Mouse (Mus musculus): ENCODE data around the gene Ifnar1. TPM values are rescaled to one million over a fixed set of nuclear protein-coding genes. Genes with fewer than 3 reads are reported as not detected.
"Not testable (repeated sequence)": the region's sequence is repeated elsewhere in the genome, so short reads cannot be mapped to it uniquely, and the experiment has no call there.

The Ifnar1 gene
- polyA plus RNA-seq (2015; fragmentation: Nextera tagmentation; extraction: Ambion mirVana): 39.4 and 39.5 TPM in 2 replicates

DNA sequence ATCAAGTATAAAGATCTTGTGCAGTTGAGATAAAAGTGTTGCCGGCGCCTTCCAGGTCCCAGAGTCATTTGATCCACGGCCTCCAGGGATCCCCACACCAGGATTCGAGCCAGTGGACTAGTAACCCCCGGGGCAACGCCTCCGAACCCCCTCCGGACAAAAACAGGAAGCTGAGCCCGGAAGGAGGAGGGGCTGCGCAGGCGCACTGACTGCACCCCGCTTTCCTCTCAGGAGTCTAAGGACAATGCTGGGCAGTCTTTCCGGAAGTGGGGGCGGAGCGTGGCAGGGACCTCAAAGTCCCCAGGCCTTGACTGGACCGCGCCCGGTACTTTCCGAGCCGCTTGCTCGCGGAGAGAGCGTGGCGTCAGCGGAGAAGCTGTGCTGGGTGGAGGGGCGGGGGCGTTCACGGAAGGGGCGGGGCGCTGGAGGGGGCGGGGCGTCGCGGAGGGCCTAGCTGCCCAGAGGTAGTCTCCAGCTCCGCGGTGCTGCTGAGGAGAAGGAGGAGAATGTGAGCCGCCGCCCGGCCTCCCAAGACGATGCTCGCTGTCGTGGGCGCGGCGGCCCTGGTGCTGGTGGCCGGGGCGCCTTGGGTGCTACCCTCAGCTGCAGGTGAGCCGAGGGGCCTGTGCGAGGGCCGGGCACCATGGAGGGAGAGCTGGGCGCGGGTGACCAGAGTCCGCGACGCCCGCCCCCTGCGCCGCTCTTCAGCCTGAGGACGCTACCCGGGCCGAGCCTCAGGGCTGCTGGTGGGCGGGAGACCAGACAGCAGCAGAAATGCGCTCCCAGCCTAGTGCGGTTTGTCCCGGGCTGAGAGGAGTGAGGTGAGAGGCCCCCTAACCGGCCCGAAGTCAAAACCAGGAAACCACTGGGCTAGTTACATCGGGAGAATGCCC, at the start of gene Ifnar1:
Gene Ifnar1 (plus strand): TSS at position 431 of the 893 bp plus-strand sequence.
- WGBS: under 1% methylated on average over 63 of the region's 68 CpGs
- H3K36me3 ChIP-seq (ENCODE audit: control insufficient read depth, insufficient read depth, low read length): 0 out of 2 replicates have a peak, but pooled peaks cover 2% of the 10 kb centered on the region
- H3K27ac ChIP-seq (ENCODE audit: low read length): peak within 1 kb of the TSS; percentile 99
- peak within 1 kb of the TSS; percentile 95 for H3K9ac ChIP-seq (ENCODE audit: low read depth, low read length)
- H3K4me3 ChIP-seq (ENCODE audit: low read length): peak within 1 kb of the TSS; percentile 97
- no peaks in the 10 kb centered on the region for H3K9me3 ChIP-seq (ENCODE audit: control insufficient read depth, low read length)
- no peaks in the 10 kb centered on the region for H3K27me3 ChIP-seq (replicated peaks; ENCODE audit: control insufficient read depth, insufficient read depth, low read length)
- H3K4me2 ChIP-seq (ENCODE audit: low read depth, low read length): peak within 1 kb of the TSS; percentile 77
- H3K4me1 ChIP-seq (ENCODE audit: control insufficient read depth, insufficient read depth, low read length): peaks cover 15% of the 10 kb centered on the region
- peak; percentile 100 for ATAC-seq

DNA sequence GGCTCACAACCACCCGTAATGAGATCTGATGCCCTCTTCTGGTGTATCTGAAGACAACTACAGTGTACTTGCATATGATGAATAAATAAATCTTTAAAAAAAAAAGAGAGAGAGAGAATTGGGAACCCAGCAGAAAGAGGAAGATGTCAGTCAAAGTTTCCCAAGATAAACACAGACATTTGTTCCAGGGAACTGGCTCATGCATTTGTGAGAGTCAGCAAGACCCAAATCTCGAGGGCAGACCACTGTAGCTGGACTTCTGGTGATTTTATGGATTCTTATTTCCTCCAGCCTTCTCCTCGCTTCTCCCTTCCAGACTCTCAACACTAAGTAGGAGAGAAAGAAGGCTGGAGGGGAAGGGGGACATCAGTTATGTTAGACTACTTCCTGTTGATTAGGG, 47.0 kb upstream of the Ifnar1 start:
- Histone ChIP-seq H3K36me3 (ENCODE audit: control insufficient read depth, insufficient read depth, low read length) (no peaks in the 10 kb centered on the region), H3K9ac (ENCODE audit: low read depth, low read length) (no peak overlapping the region), H3K9me3 (ENCODE audit: control insufficient read depth, low read length) (no peaks in the 10 kb centered on the region), H3K4me1 (ENCODE audit: control insufficient read depth, insufficient read depth, low read length) (no peaks in the 10 kb centered on the region), H3K27me3 (replicated peaks; ENCODE audit: control insufficient read depth, insufficient read depth, low read length) (no peaks in the 10 kb centered on the region), H3K4me3 (ENCODE audit: low read length) (no peak overlapping the region), H3K27ac (ENCODE audit: low read length) (no peak overlapping the region), H3K4me2 (ENCODE audit: low read depth, low read length) (no peak overlapping the region)
- WGBS: 80% methylated on average over 3 of the region's 3 CpGs
- no peak for ATAC-seq

DNA sequence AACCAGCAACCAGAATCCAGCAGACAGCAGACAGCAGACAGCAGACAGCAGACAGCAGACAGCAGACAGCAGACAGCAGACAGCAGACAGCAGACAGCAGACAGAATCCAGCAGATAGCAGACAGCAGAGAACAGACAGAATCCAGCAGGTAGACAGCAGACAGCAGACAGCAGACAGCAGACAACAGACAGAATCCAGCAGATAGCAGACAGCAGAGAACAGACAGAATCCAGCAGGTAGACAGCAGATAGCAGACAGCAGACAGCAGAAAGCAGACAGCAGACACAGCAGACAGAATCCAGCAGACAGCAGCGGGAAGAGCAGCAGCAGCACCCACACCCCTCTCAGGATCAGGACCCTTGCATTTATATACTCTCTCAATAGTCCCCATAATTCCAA, 46.4 kb upstream of the Ifnar1 start:
- H3K9me3 ChIP-seq (ENCODE audit: control insufficient read depth, low read length); H3K36me3 ChIP-seq (ENCODE audit: control insufficient read depth, insufficient read depth, low read length); H3K27ac ChIP-seq (ENCODE audit: low read length); ATAC-seq; H3K9ac ChIP-seq (ENCODE audit: low read depth, low read length); H3K4me3 ChIP-seq (ENCODE audit: low read length); H3K4me1 ChIP-seq (ENCODE audit: control insufficient read depth, insufficient read depth, low read length); H3K27me3 ChIP-seq (replicated peaks; ENCODE audit: control insufficient read depth, insufficient read depth, low read length); H3K4me2 ChIP-seq (ENCODE audit: low read depth, low read length): not testable (repeated sequence)
- 83% methylated on average over 1 of the region's 1 CpGs for WGBS

DNA sequence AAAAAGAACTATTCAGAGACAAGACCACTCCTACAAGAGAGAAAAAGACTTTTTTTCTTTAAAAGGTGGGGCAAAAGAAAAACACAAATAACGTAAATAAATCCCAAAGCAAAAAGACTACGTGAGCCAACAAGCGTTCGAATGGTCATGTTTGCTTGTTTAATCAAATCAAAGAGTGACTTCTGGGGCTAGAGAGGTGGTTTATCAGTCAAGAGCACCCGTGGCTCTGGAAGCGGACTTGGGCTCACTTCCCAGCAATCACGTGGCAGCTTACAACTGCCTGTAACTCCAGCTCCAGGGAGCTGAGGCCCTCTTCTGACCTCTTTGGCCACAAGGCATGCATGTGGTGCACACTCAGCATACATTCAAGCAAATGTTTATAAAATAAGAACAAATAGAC, 43.7 kb upstream of the Ifnar1 start:
- Histone ChIP-seq H3K9me3 (ENCODE audit: control insufficient read depth, low read length) (no peaks in the 10 kb centered on the region), H3K36me3 (ENCODE audit: control insufficient read depth, insufficient read depth, low read length) (no peaks in the 10 kb centered on the region), H3K27me3 (replicated peaks; ENCODE audit: control insufficient read depth, insufficient read depth, low read length) (no peaks in the 10 kb centered on the region), H3K9ac (ENCODE audit: low read depth, low read length) (no peak overlapping the region), H3K4me1 (ENCODE audit: control insufficient read depth, insufficient read depth, low read length) (no peaks in the 10 kb centered on the region), H3K4me3 (ENCODE audit: low read length) (no peak overlapping the region), H3K27ac (ENCODE audit: low read length) (peak overlapping the region; percentile 27; the same call in 1 of the 2 replicates), H3K4me2 (ENCODE audit: low read depth, low read length) (no peak overlapping the region)
- peak; percentile 93 for ATAC-seq
- WGBS: 32% methylated on average over 7 of the region's 7 CpGs

DNA sequence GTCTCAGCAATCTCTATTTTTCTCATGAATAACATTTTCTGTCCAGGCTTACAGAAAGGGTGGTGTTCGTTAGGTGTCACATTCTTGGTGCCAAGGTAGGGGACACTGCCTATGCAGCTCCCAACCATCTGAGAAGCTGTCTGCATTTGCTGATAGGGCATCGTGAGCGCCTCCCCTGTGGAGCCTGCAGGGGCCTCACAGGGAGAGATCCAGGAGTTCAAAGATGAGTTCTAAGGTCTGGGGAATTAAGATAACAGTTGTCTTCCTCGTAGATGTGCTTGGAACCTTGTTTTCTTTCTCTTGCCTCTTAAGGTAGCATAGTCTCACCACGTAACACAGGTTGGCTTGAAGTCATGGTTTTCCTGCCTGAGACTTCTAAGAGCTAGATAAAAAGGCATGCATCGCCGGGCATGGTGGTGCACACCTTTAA, 43.2 kb upstream of the Ifnar1 start:
- 72% methylated on average over 7 of the region's 7 CpGs for WGBS
- 0 out of 2 replicates have a peak, but pooled peaks cover under 1% of the 10 kb centered on the region for H3K4me1 ChIP-seq (ENCODE audit: control insufficient read depth, insufficient read depth, low read length)
- H3K27me3 ChIP-seq (replicated peaks; ENCODE audit: control insufficient read depth, insufficient read depth, low read length): no peaks in the 10 kb centered on the region
- no peak overlapping the region for H3K9ac ChIP-seq (ENCODE audit: low read depth, low read length)
- H3K4me3 ChIP-seq (ENCODE audit: low read length): no peak overlapping the region
- no peak overlapping the region for H3K4me2 ChIP-seq (ENCODE audit: low read depth, low read length)
- H3K36me3 ChIP-seq (ENCODE audit: control insufficient read depth, insufficient read depth, low read length): no peaks in the 10 kb centered on the region
- H3K9me3 ChIP-seq (ENCODE audit: control insufficient read depth, low read length): no peaks in the 10 kb centered on the region
- peak; percentile 95 for ATAC-seq
- peak overlapping the region; percentile 27; the same call in 1 of the 2 replicates for H3K27ac ChIP-seq (ENCODE audit: low read length)

DNA sequence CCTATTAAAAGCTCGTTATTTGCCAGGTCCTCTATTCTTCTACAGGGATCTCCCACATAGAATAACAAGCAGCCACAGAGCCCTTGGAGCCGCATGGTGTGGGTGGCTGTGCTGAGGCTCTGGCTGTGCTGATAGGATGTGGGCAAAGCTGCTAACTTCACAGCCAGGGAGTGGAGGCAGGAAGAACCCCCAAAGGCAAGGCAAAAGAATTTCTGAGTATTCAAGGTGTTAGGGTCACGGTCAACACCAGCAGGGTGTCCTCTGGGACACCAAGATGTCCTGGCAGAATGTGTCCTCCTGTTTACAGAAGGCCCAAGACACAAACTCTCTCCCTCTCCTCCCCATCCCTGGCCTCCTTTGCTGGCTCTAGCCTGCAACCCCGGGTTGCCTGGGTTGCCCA, 42.6 kb upstream of the Ifnar1 start:
- 73% methylated on average over 4 of the region's 4 CpGs for WGBS
- H3K27ac ChIP-seq (ENCODE audit: low read length): no peak overlapping the region
- no peaks in the 10 kb centered on the region for H3K27me3 ChIP-seq (replicated peaks; ENCODE audit: control insufficient read depth, insufficient read depth, low read length)
- no peak overlapping the region for H3K9ac ChIP-seq (ENCODE audit: low read depth, low read length)
- no peak overlapping the region for H3K4me3 ChIP-seq (ENCODE audit: low read length)
- H3K4me1 ChIP-seq (ENCODE audit: control insufficient read depth, insufficient read depth, low read length): 0 out of 2 replicates have a peak, but pooled peaks cover 4% of the 10 kb centered on the region
- no peaks in the 10 kb centered on the region for H3K36me3 ChIP-seq (ENCODE audit: control insufficient read depth, insufficient read depth, low read length)
- ATAC-seq: peak; percentile 57; the same call in 1 of the 2 replicates
- no peak overlapping the region for H3K4me2 ChIP-seq (ENCODE audit: low read depth, low read length)
- no peaks in the 10 kb centered on the region for H3K9me3 ChIP-seq (ENCODE audit: control insufficient read depth, low read length)

DNA sequence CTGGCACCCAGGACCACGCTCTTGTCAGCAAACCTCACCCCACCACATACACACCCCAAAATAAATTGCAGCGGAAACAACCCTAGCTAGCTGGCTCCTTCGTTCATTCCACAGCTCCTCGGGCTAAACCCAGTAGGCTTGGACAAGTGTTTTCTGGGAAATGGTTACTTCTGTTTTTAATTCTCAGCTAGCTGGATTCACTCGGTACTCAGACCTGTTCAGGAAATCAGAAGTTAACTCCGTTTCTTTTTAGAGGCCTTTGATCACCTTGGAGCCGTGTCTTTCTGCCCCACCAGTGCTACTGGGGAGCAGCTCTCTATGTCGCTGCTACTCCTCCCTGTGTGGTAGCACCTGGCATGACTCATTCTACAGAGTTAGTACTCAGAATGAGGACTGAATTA, 41.8 kb upstream of the Ifnar1 start:
- Histone ChIP-seq H3K36me3 (ENCODE audit: control insufficient read depth, insufficient read depth, low read length) (no peaks in the 10 kb centered on the region), H3K4me3 (ENCODE audit: low read length) (no peak overlapping the region), H3K27ac (ENCODE audit: low read length) (no peak overlapping the region), H3K4me2 (ENCODE audit: low read depth, low read length) (no peak overlapping the region), H3K4me1 (ENCODE audit: control insufficient read depth, insufficient read depth, low read length) (0 out of 2 replicates have a peak, but pooled peaks cover 4% of the 10 kb centered on the region), H3K9ac (ENCODE audit: low read depth, low read length) (no peak overlapping the region), H3K27me3 (replicated peaks; ENCODE audit: control insufficient read depth, insufficient read depth, low read length) (no peaks in the 10 kb centered on the region), H3K9me3 (ENCODE audit: control insufficient read depth, low read length) (no peaks in the 10 kb centered on the region)
- WGBS: 81% methylated on average over 8 of the region's 8 CpGs
- ATAC-seq: no peak

DNA sequence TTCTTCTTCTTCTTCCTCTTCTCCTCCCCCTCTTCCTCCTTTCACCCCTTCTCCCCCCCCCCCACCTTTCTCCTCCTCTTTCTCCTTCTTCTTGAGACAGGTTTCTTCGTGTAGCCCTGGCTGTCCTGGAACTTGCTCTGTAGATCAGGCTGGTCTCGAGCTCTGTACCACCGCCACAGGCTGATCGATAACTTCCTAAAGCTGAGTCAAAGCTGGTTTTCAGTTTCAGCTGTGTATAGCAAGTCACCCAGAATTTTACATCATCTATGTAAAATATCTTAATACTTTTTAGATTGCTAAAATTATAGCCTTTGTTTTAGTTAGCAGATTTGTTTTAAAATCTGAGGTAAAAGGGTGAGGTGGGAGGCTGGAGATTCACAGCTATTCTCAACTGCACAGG, 40.2 kb upstream of the Ifnar1 start:
- 82% methylated on average over 4 of the region's 4 CpGs for WGBS
- Histone ChIP-seq H3K4me1 (ENCODE audit: control insufficient read depth, insufficient read depth, low read length) (0 out of 2 replicates have a peak, but pooled peaks cover 4% of the 10 kb centered on the region), H3K36me3 (ENCODE audit: control insufficient read depth, insufficient read depth, low read length) (no peaks in the 10 kb centered on the region), H3K27ac (ENCODE audit: low read length) (no peak overlapping the region), H3K9ac (ENCODE audit: low read depth, low read length) (no peak overlapping the region), H3K9me3 (ENCODE audit: control insufficient read depth, low read length) (no peaks in the 10 kb centered on the region), H3K4me3 (ENCODE audit: low read length) (no peak overlapping the region), H3K4me2 (ENCODE audit: low read depth, low read length) (no peak overlapping the region), H3K27me3 (replicated peaks; ENCODE audit: control insufficient read depth, insufficient read depth, low read length) (no peaks in the 10 kb centered on the region)
- ATAC-seq: no peak

DNA sequence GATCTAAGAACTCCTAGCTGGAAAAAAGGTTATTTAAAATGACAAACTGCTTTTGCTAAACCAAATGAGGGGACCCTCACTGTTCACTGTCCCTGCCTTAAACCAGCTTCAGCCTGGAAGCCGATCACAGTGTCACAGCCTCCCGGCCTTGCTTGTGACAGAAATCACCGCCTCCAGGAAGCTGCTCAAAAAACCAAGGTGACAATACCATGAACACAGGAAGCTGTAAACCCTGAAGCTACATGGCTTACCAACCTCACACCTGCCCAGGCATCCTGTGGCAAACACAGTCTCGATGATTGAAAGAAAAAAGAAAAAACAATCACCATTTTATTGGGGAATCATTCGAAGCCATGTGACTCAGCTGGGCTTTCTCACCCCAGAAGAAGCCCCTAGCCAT, 39.5 kb upstream of the Ifnar1 start:
- H3K9me3 ChIP-seq (ENCODE audit: control insufficient read depth, low read length): no peaks in the 10 kb centered on the region
- no peak overlapping the region for H3K4me3 ChIP-seq (ENCODE audit: low read length)
- H3K36me3 ChIP-seq (ENCODE audit: control insufficient read depth, insufficient read depth, low read length): no peaks in the 10 kb centered on the region
- no peak for ATAC-seq
- no peak overlapping the region for H3K4me2 ChIP-seq (ENCODE audit: low read depth, low read length)
- no peaks in the 10 kb centered on the region for H3K27me3 ChIP-seq (replicated peaks; ENCODE audit: control insufficient read depth, insufficient read depth, low read length)
- no peak overlapping the region for H3K9ac ChIP-seq (ENCODE audit: low read depth, low read length)
- H3K27ac ChIP-seq (ENCODE audit: low read length): no peak overlapping the region
- 0 out of 2 replicates have a peak, but pooled peaks cover 4% of the 10 kb centered on the region for H3K4me1 ChIP-seq (ENCODE audit: control insufficient read depth, insufficient read depth, low read length)
- 71% methylated on average over 5 of the region's 5 CpGs for WGBS
